Mouse (Mus musculus) ES-E14 (cell line): ENCODE data around the gene Gbx2.

ENCODE experiments used
- HCFC1 ChIP-seq: IDR thresholded peaks from 2 replicates; pipeline ENCODE4 v1.6.1; 2012; ENCODE audit warnings: low read length, inconsistent platforms, borderline replicate concordance; ENCODE audit not compliant: insufficient read depth
- MAFK ChIP-seq: IDR thresholded peaks from 2 replicates; pipeline ENCODE4 v1.6.1; 2014; ENCODE audit warnings: mild to moderate bottlenecking, low read depth, low read length, inconsistent platforms; ENCODE audit not compliant: insufficient read depth
- ZC3H11A ChIP-seq: IDR thresholded peaks from 2 replicates; pipeline ENCODE4 v1.6.1; 2012; ENCODE audit warnings: low read depth, mild to moderate bottlenecking, inconsistent platforms, low read length, borderline replicate concordance
- ZNF384 ChIP-seq: IDR thresholded peaks from 2 replicates; pipeline ENCODE4 v1.6.1; 2012; ENCODE audit warnings: low read depth, low read length, inconsistent platforms

GRCm38 (mm10) chr1:89923642-89924020 lies 7.3 kb downstream of the Gbx2 start:
- TF ChIP-seq ZNF384 (no peak), HCFC1 (no peak), MAFK (no peak), ZC3H11A (no peak; the same call in 1 of the 2 replicates)
